Mouse (Mus musculus): ENCODE results near the gene Cygb.

GRCm38 (mm10) chr11:116619156-116619555, 35.0 kb downstream of the Cygb start:
- TF ChIP-seq CTCF (conservative IDR thresholded peaks at IDR 0.05 in 1 of 2, IDR thresholded peaks at IDR 0.05 in 1 of 2; ENCODE audit: low read depth in 2 of 2, low read length in 2 of 2), result no peak
- no peak for TF ChIP-seq ZC3H11A (IDR thresholded peaks at IDR 0.05; ENCODE audit: low read depth, low read length)
- TF ChIP-seq BHLHE40 (IDR thresholded peaks at IDR 0.05; ENCODE audit: low read depth, low read length), result no peak
- TF ChIP-seq JUND (conservative IDR thresholded peaks at IDR 0.05; ENCODE audit: low read depth, low read length), result no peak
- TF ChIP-seq USF2 (conservative IDR thresholded peaks at IDR 0.05; ENCODE audit: low read depth, low read length), result no peak
- TF ChIP-seq MAX (IDR thresholded peaks at IDR 0.05; ENCODE audit: low read length), result no peak
- TF ChIP-seq POLR2A (IDR thresholded peaks at IDR 0.05; ENCODE audit: low read depth, low read length), result no peak
